Mouse (Mus musculus) lung, embryonic 16.5 days (tissue): Measurements from ENCODE around the gene Selenoi. TPM values are rescaled to one million over a fixed set of nuclear protein-coding genes. Genes with fewer than 3 reads are reported as not detected.
A peak's percentile ranks its signal among the peaks of the same experiment; 100 is the strongest.

Experiments used
- ATAC-seq: fragments of 200-750 bp; cut with Nextera tagmentation; 2 replicates; pipeline ENCODE4 v1.8.0; 2017; ENCODE audit warnings: low read depth, mild to moderate bottlenecking, moderate library complexity
- H3K27ac ChIP-seq: fragments of 300-500 bp; sonication (generic); 2 replicates; pipeline ENCODE4 v1.5.1; 2014; ENCODE audit warnings: mild to moderate bottlenecking, control low read depth, low read length
- H3K27me3 ChIP-seq: fragments of 300-500 bp; sonication (generic); 2 replicates; pipeline ENCODE4 v1.6.1; 2014; ENCODE audit warnings: low read depth, low read length, mixed read lengths; ENCODE audit not compliant: control insufficient read depth, insufficient read depth
- H3K36me3 ChIP-seq: fragments of 300-500 bp; sonication (generic); 2 replicates; pipeline ENCODE4 v1.6.1; 2014; ENCODE audit warnings: low read length; ENCODE audit not compliant: control insufficient read depth, insufficient read depth
- H3K4me1 ChIP-seq: fragments of 300-500 bp; sonication (generic); replicated peaks from 2 replicates; pipeline ENCODE4 v1.6.1; 2014; ENCODE audit warnings: low read length, mixed read lengths; ENCODE audit not compliant: control insufficient read depth, insufficient read depth
- H3K4me2 ChIP-seq: fragments of 300-500 bp; sonication (generic); 2 replicates; pipeline ENCODE4 v1.6.1; 2014; ENCODE audit warnings: low read depth, low read length, control low read depth
- H3K4me3 ChIP-seq: fragments of 300-500 bp; sonication (generic); 2 replicates; pipeline ENCODE4 v1.5.1; 2014; ENCODE audit warnings: mild to moderate bottlenecking, low read length, control low read depth
- H3K9ac ChIP-seq: fragments of 300-500 bp; sonication (generic); 2 replicates; pipeline ENCODE4 v1.6.1; 2014; ENCODE audit warnings: low read length, control low read depth
- H3K9me3 ChIP-seq: fragments of 300-500 bp; sonication (generic); 2 replicates; pipeline ENCODE4 v1.6.1; 2016; ENCODE audit warnings: low read length; ENCODE audit not compliant: control insufficient read depth
- WGBS: fragments of 180-500 bp; shearing (Covaris S2); extraction: QIAGEN DNeasy Blood & Tissue Kit; methylation state at CpG from one replicate; pipeline ENCODE4 v1.1.7; 2014; 5-methylcytosine and 5-hydroxymethylcytosine counted together
- polyA plus RNA-seq: library from polyadenylated mRNA; unstranded; fragments of >200 nt; fragmentation: Nextera tagmentation; extraction: Ambion mirVana; gene quantifications from 2 replicates; pipeline ENCODE4 v1.2.1, GENCODE M21; 2015

Gene Selenoi
- 15.1 and 19.4 TPM in 2 replicates for polyA plus RNA-seq

DNA sequence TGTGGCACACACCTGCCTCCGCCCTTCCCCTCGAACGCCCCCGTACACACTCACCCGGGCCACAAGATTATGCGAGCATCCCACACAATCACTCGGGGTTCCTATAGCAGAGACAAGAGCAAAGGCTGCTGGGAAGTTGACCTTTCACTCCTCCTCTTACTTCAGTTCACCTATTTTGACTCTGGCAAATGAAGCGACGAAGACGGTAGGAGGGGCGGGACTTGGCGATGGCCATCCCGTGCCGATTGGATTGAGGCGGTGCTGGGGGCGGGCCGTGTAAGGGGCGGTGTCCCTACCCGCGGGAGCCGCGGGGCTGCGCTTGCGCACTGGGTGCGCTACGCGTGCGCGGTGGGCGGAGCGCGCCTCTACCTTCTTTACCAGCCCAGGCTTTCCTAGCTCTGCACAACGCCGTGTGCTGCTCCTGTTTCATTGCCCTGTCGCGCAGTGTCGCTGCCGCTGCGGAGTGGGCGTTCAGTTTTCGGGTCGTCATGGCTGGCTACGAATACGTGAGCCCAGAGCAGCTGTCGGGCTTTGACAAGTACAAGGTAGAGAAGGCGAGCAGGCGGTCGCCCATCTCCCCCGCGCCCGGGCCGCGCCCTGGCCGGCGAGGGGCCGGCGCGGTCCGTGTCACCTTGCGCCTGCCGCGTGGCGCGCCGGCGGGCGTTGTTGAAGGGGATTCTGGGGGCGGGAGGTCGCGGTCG is at the start of gene Selenoi:
Gene Selenoi (plus strand): TSS at position 311 of the 701 bp plus-strand sequence.
- Histone ChIP-seq H3K36me3 (no peaks in the 10 kb centered on the region), H3K4me1 (peaks cover 21% of the 10 kb centered on the region), H3K9ac (peak within 1 kb of the TSS; percentile 86), H3K27ac (peak within 1 kb of the TSS; percentile 73), H3K27me3 (no peaks in the 10 kb centered on the region), H3K4me2 (peak within 1 kb of the TSS; percentile 89), H3K4me3 (peak within 1 kb of the TSS; percentile 85), H3K9me3 (no peaks in the 10 kb centered on the region)
- peak; percentile 100 for ATAC-seq
- 5% methylated on average over 70 of the region's 71 CpGs for WGBS

DNA sequence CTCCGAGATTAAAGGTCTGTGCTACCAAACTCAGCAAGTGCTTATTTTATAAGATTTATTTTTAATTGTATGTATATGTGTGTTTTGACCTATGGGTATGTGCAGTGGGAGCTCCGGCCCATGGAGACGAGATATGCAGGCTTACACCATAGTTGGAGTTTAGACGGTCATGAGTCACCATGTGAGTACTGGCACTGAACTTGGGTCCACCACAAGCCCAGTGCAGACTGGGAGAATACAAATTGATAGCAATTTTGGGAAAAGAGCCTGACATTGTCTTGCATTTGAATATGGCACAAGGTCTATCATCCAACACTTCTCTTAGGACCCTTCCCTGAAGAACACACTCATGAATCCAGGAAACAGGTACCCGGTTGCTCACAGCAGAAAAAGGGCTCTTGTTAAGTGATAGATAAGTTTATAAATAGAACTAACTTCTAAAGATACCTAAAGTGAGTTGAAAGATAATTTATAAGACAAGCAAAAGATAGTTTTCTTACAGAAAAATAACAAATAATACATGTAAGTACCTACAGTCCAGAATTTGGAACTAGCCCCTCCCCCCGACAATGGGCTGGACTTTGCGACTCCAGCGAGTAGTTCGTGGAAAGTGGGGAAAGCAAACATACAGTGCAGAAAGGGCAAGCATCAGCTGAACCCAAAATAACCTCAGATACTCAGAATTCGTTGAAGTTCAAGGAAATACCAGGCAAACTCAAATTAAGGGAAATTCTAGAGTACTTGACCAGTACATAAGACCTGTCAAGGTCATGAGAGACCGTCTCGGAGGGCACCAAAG is 44.5 kb upstream of the Selenoi start:
- Histone ChIP-seq H3K9me3 (no peaks in the 10 kb centered on the region), H3K9ac (no peak overlapping the region), H3K4me1 (no peaks in the 10 kb centered on the region), H3K27me3 (no peaks in the 10 kb centered on the region), H3K36me3 (peaks cover 17% of the 10 kb centered on the region), H3K27ac (no peak overlapping the region), H3K4me2 (no peak overlapping the region), H3K4me3 (no peak overlapping the region)
- no peak for ATAC-seq
- WGBS: 86% methylated on average over 12 of the region's 12 CpGs

DNA sequence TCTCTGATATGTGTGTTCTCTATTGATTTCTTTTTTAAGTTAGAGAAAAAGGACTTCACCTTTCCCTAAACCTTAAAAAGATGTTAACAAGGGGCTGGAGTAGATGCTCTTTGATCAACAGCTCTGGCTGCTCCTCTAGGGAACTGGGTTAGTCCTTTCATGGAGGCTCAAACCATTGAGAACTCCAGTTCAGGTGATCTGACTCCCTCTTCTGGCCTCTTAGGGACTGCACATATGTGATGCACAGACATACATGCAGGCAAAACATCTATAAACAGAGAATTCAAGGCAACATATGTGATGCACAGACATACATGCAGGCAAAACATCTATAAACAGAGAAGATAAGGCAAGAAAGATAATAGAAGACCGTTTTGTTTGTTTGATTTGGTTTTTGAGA is 39.9 kb upstream of the Selenoi start:
- Histone ChIP-seq H3K4me1 (no peaks in the 10 kb centered on the region), H3K4me2 (no peak overlapping the region), H3K9me3 (no peaks in the 10 kb centered on the region), H3K9ac (no peak overlapping the region), H3K27me3 (no peaks in the 10 kb centered on the region), H3K27ac (no peak overlapping the region), H3K4me3 (no peak overlapping the region), H3K36me3 (no peaks in the 10 kb centered on the region)
- ATAC-seq: no peak
- WGBS: 64% methylated on average over 1 of the region's 1 CpGs

GRCm38 (mm10) chr5:30195340-30195739 is 37.0 kb upstream of the Selenoi start:
- no peak overlapping the region for H3K4me2 ChIP-seq
- 68% methylated on average over 5 of the region's 5 CpGs for WGBS
- no peaks in the 10 kb centered on the region for H3K36me3 ChIP-seq
- H3K9ac ChIP-seq: no peak overlapping the region
- no peak overlapping the region for H3K27ac ChIP-seq
- ATAC-seq: no peak
- no peaks in the 10 kb centered on the region for H3K4me1 ChIP-seq
- no peaks in the 10 kb centered on the region for H3K9me3 ChIP-seq
- H3K4me3 ChIP-seq: no peak overlapping the region
- H3K27me3 ChIP-seq: no peaks in the 10 kb centered on the region

DNA sequence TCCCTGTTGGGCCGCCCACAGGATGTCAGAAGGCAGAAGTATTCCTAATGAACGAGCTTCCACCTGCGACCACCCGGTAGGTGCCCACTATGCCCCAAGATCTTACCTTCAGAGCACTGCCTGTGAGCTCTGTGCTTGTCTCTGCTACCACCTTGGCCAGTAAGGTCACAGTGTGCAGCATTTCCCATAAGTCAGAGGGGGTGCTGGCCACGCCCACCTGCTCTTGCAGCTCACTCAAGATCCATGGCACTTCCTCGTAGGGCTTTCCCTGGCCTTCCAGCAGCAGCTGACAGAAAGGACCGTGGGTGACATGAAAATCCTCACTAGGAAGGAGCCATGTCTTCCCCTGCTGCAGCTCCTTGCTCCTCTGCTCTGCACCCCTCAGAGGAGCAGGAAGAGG is 34.1 kb upstream of the Selenoi start:
- Histone ChIP-seq H3K36me3 (no peaks in the 10 kb centered on the region), H3K4me2 (no peak overlapping the region), H3K9ac (no peak overlapping the region), H3K9me3 (no peaks in the 10 kb centered on the region), H3K4me3 (no peak overlapping the region), H3K27ac (no peak overlapping the region), H3K4me1 (0 out of 2 replicates have a peak, but pooled peaks cover 2% of the 10 kb centered on the region), H3K27me3 (no peaks in the 10 kb centered on the region)
- WGBS: 55% methylated on average over 7 of the region's 7 CpGs
- peak; percentile 29; the same call in 1 of the 2 replicates for ATAC-seq

GRCm38 (mm10) chr5:30201521-30201920 is 30.9 kb upstream of the Selenoi start:
- H3K27ac ChIP-seq: no peak overlapping the region
- H3K4me1 ChIP-seq: 0 out of 2 replicates have a peak, but pooled peaks cover 2% of the 10 kb centered on the region
- no peak overlapping the region for H3K9ac ChIP-seq
- no peaks in the 10 kb centered on the region for H3K9me3 ChIP-seq
- no peak overlapping the region for H3K4me3 ChIP-seq
- H3K27me3 ChIP-seq: no peaks in the 10 kb centered on the region
- H3K4me2 ChIP-seq: no peak overlapping the region
- ATAC-seq: peak; percentile 44
- 45% methylated on average over 5 of the region's 5 CpGs for WGBS
- H3K36me3 ChIP-seq: no peaks in the 10 kb centered on the region

GRCm38 (mm10) chr5:30202221-30202620 is 30.2 kb upstream of the Selenoi start:
- 77% methylated on average over 7 of the region's 7 CpGs for WGBS
- Histone ChIP-seq H3K9ac (no peak overlapping the region), H3K4me3 (no peak overlapping the region)

GRCm38 (mm10) chr5:30203216-30203885 is 29.0 kb upstream of the Selenoi start:
- Histone ChIP-seq H3K9ac (no peak overlapping the region), H3K36me3 (no peaks in the 10 kb centered on the region), H3K27ac (no peak overlapping the region), H3K4me1 (0 out of 2 replicates have a peak, but pooled peaks cover 2% of the 10 kb centered on the region), H3K4me2 (no peak overlapping the region), H3K9me3 (no peaks in the 10 kb centered on the region), H3K27me3 (no peaks in the 10 kb centered on the region), H3K4me3 (no peak overlapping the region)
- 70% methylated on average over 10 of the region's 10 CpGs for whole genome bisulfite sequencing
- ATAC-seq: no peak

More at GRCm38 (mm10) chr5:30202221-30202620, 30.2 kb upstream of the Selenoi start:
- no peaks in the 10 kb centered on the region for H3K36me3 ChIP-seq
- H3K4me1 ChIP-seq: 0 out of 2 replicates have a peak, but pooled peaks cover 2% of the 10 kb centered on the region
- no peak overlapping the region for H3K27ac ChIP-seq
- H3K27me3 ChIP-seq: no peaks in the 10 kb centered on the region
- H3K9me3 ChIP-seq: no peaks in the 10 kb centered on the region
- H3K4me2 ChIP-seq: no peak overlapping the region
- ATAC-seq: no peak

DNA sequence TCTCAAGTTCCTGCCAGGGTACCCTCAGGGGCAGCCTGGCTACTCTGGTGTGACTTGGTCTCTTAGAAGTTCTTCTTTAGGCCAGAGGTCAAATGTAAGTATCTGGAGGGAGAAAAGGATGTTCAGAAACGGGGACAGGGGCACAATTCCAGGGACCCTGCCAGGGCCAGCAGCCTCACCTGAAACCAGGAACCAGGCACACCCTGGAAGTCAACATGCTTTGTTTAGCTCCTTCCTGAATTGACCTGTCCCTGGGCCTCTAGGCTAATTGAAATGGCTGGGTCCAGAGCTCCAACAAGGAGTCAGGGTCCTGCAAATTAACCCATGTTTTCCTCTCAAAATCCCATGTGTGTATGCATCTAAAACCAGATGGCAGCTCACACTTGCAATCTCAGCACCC is 27.9 kb upstream of the Selenoi start:
- WGBS: 43% methylated on average over 1 of the region's 1 CpGs
- ATAC-seq: no peak
- H3K4me1 ChIP-seq: 0 out of 2 replicates have a peak, but pooled peaks cover 2% of the 10 kb centered on the region

More for the DNA sequence above, 27.9 kb upstream of the Selenoi start:
- no peak overlapping the region for H3K4me2 ChIP-seq
- no peaks in the 10 kb centered on the region for H3K36me3 ChIP-seq
- no peaks in the 10 kb centered on the region for H3K9me3 ChIP-seq
- no peaks in the 10 kb centered on the region for H3K27me3 ChIP-seq
- H3K4me3 ChIP-seq: no peak overlapping the region
- no peak overlapping the region for H3K27ac ChIP-seq
- H3K9ac ChIP-seq: no peak overlapping the region
